Mouse (Mus musculus): Measurements from ENCODE around the gene Pbx1.

DNA sequence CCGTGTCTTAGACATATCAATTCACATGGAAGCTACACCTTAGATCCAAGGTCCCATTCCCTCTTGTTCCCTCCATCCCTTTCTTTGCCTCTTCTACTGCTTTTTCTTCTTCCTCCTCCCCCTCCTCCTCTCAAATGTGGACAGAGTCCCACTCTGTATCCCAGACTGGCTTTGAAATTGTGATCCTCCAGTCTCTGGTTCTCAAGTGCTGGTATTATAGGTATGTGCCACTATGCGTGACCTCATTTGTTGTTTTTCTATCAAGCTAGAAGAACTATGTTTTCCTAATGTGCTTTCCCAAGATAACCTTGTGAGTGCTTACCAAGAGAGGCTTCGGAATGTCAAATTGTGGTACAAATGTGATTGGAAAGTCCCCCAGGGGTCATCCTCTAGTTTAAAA is 267.1 kb downstream of the Pbx1 start:
- TF ChIP-seq CTCF (IDR thresholded peaks at IDR 0.05; ENCODE audit: control insufficient read depth, insufficient read depth, low read length) (no peak), POLR2A (IDR thresholded peaks at IDR 0.05; ENCODE audit: borderline replicate concordance, control insufficient read depth, low read depth, low read length) (no peak)
